Mouse (Mus musculus) stomach, postnatal 0 days (tissue): Measurements from ENCODE around the gene Unc5cl.

Experiments used
- CTCF ChIP-seq: IDR thresholded peaks from 2 replicates; pipeline ENCODE4 v1.5.1; 2016; ENCODE audit warnings: antibody characterized with exemption, low read depth, mild to moderate bottlenecking, moderate library complexity
- EP300 ChIP-seq: optimal IDR thresholded peaks from 2 replicates; pipeline ENCODE3; 2016; ENCODE audit warnings: antibody characterized with exemption

DNA sequence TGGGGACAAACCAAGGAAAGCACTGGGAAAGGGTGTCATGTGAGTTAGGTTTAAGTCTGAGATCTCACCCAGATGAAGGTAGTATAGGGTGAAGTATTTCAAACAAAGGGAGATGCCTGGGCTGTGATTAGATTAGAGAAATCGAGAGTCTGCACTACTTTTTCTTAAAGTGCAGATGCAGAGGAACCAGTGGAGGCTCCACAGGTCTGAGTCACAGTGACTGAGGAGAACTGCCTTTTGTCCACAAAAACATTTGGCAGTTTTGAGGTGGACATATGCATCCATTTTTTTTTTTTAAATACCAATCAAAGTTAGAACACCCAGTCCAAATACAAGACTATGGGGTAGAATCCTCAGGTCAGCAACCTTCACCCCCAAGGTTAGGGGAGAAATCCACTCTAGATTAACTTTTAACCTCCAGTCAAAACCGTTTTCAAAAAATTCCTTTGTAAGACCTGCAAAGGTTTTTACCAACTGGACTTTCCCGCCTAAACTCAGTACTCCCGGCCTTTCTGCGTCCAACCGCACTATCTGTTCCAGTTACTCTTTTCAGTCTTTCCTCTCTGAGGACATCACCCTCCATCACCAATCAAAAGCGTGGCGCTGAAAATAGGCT lies 46.7 kb upstream of the Unc5cl start:
- TF ChIP-seq CTCF (no peak), EP300 (no peak)
